Mouse (Mus musculus) kidney, embryonic 15.5 days (tissue): ENCODE measurements at regions not wholly inside any gene's neighbourhood (a gene's known extent, or its start where the extent isn't known, plus 50 kb on each side); places are given as distances from the start of the nearest gene placed in this dataset.

Experiments
- ATAC-seq: fragments of 200-750 bp; cut with Nextera tagmentation; replicated peaks from 2 replicates; pipeline ENCODE4 v1.8.0; 2017; ENCODE audit warnings: moderate TSS enrichment; ENCODE audit not compliant: low FRiP score
- H3K27ac ChIP-seq: fragments of 300-500 bp; sonication (generic); 2 replicates; pipeline ENCODE4 v1.5.1; 2015; ENCODE audit warnings: mild to moderate bottlenecking, inconsistent platforms
- H3K27me3 ChIP-seq: fragments of 300-500 bp; sonication (generic); 2 replicates; pipeline ENCODE4 v1.6.1; 2015; ENCODE audit warnings: inconsistent platforms
- H3K36me3 ChIP-seq: fragments of 300-500 bp; sonication (generic); 2 replicates; pipeline ENCODE4 v1.6.1; 2015; ENCODE audit warnings: inconsistent platforms
- H3K4me1 ChIP-seq: fragments of 300-500 bp; sonication (generic); 2 replicates; pipeline ENCODE4 v1.6.1; 2015; ENCODE audit warnings: inconsistent platforms
- H3K4me2 ChIP-seq: fragments of 300-500 bp; sonication (generic); 2 replicates; pipeline ENCODE4 v1.6.1; 2015; ENCODE audit warnings: moderate library complexity, mild to moderate bottlenecking, inconsistent platforms
- H3K4me3 ChIP-seq: fragments of 300-500 bp; sonication (generic); replicated peaks from 2 replicates; pipeline ENCODE4 v1.5.1; 2015; ENCODE audit warnings: mild to moderate bottlenecking, inconsistent platforms
- H3K9ac ChIP-seq: fragments of 300-500 bp; sonication (generic); 2 replicates; pipeline ENCODE4 v1.6.1; 2015; ENCODE audit warnings: mild to moderate bottlenecking, inconsistent platforms
- H3K9me3 ChIP-seq: fragments of 300-500 bp; sonication (generic); replicated peaks from 2 replicates; pipeline ENCODE4 v1.6.1; 2016; ENCODE audit warnings: inconsistent platforms
- WGBS: fragments of 180-500 bp; shearing (Covaris S2); methylation state at CpG from one replicate; pipeline ENCODE4 v1.1.7; 2015; ENCODE audit warnings: mixed read lengths; 5-methylcytosine and 5-hydroxymethylcytosine counted together

DNA sequence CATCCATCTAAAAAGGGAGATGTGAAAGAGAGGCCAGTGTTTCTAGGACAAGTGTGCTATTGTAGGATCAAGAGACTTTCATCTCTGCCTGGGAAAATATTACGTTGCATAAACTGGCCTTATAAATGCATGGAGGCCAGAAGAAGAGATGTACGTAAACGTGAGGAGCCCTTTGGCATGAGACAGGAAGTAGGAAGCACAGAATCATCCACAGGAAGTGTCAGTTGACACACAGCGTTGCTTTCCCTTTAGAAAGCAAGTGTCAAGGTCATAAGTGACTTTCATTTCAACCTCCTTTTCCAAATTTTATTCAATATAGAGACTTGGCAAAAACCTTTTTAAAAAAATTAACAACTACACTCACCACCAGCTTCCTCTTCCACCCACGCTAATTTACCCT is 175.2 kb downstream of the Klf7 start:
- no peaks in the 10 kb centered on the region for H3K4me1 ChIP-seq
- H3K36me3 ChIP-seq = no peaks in the 10 kb centered on the region
- no peak for ATAC-seq
- no peak overlapping the region for H3K4me2 ChIP-seq
- no peak overlapping the region for H3K27ac ChIP-seq
- no peak overlapping the region for H3K4me3 ChIP-seq
- H3K27me3 ChIP-seq = no peaks in the 10 kb centered on the region
- H3K9ac ChIP-seq = no peak overlapping the region
- no peaks in the 10 kb centered on the region for H3K9me3 ChIP-seq
- WGBS = 66% methylated on average over 5 of the region's 5 CpGs

DNA sequence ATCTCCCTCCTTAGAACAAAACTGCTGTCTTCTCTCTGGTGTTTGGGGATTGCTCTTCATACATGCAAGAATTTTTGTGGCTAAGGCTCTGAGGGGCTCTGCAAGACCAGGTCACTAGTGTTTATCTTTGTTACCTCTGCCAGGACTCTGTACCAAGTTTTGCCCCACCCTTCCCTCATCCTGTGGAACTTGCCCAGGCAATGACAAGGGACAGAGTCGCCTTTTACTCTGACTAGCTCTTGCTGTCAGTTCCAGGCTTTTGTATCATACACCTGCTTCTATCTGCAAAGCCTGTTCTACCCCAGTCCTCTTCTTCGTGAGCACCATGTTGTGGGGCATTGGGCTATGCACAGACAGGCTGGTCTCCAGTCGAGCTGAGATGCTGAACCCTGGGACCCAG is 175.7 kb upstream of the 4933402D24Rik start:
- no peak overlapping the region for H3K4me3 ChIP-seq
- no peak for ATAC-seq
- H3K27ac ChIP-seq = no peak overlapping the region
- no peak overlapping the region for H3K4me2 ChIP-seq
- no peaks in the 10 kb centered on the region for H3K4me1 ChIP-seq
- WGBS = 39% methylated on average over 3 of the region's 3 CpGs
- H3K9ac ChIP-seq = no peak overlapping the region
- H3K27me3 ChIP-seq = no peaks in the 10 kb centered on the region
- H3K36me3 ChIP-seq = no peaks in the 10 kb centered on the region
- H3K9me3 ChIP-seq = no peaks in the 10 kb centered on the region

DNA sequence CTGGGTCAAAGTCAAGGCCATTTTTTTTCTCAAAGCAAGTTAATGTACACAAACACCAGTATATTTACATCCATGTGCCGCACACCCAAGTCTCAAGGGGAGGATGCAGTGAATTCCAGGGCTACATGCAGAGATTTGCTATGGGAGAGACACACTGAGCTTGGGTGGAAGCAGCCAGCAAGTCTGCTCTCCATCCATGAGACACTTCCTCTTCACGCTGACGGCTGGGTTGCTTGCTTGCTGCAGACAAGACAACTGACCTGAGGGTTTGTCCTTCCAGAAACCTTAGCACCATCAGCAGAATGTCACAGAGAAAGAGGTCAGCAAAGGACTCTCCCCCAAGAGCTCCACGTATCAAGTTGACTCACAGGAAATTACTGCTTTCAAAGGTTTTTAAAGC is 169.3 kb upstream of the 4933402D24Rik start:
- Histone ChIP-seq H3K36me3 (no peaks in the 10 kb centered on the region), H3K9me3 (no peaks in the 10 kb centered on the region), H3K4me2 (no peak overlapping the region), H3K27me3 (no peaks in the 10 kb centered on the region), H3K4me3 (no peak overlapping the region), H3K27ac (no peak overlapping the region), H3K9ac (no peak overlapping the region), H3K4me1 (no peaks in the 10 kb centered on the region)
- WGBS = 34% methylated on average over 4 of the region's 4 CpGs
- no peak for ATAC-seq

DNA sequence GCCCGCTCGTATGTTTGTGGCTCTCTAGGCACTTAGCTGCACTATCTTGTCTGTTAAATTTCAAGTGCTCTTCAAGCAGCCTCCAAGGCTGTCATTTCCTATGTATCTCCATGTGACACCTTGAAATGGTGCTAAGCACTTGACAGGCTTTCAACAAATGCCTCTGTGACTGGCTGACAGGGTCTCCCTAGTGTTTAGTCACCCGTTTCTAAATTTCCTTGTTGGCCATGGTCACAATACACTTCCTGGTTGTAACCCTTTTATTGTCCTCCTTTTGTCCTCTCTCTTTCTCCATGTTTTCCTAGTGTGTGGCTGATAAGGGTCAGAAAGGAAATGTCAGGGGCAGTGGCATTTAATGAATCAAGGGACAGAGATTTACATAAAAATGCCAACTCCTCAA is 168.4 kb upstream of the 4933402D24Rik start:
- 64% methylated on average over 3 of the region's 3 CpGs for WGBS
- peaks cover 3% of the 10 kb centered on the region; the same call in 1 of the 2 replicates for H3K27me3 ChIP-seq
- no peak overlapping the region for H3K4me2 ChIP-seq
- no peaks in the 10 kb centered on the region for H3K36me3 ChIP-seq
- no peak overlapping the region for H3K4me3 ChIP-seq
- H3K9me3 ChIP-seq = no peaks in the 10 kb centered on the region
- H3K27ac ChIP-seq = no peak overlapping the region
- H3K4me1 ChIP-seq = no peaks in the 10 kb centered on the region
- no peak overlapping the region for H3K9ac ChIP-seq
- ATAC-seq = no peak

DNA sequence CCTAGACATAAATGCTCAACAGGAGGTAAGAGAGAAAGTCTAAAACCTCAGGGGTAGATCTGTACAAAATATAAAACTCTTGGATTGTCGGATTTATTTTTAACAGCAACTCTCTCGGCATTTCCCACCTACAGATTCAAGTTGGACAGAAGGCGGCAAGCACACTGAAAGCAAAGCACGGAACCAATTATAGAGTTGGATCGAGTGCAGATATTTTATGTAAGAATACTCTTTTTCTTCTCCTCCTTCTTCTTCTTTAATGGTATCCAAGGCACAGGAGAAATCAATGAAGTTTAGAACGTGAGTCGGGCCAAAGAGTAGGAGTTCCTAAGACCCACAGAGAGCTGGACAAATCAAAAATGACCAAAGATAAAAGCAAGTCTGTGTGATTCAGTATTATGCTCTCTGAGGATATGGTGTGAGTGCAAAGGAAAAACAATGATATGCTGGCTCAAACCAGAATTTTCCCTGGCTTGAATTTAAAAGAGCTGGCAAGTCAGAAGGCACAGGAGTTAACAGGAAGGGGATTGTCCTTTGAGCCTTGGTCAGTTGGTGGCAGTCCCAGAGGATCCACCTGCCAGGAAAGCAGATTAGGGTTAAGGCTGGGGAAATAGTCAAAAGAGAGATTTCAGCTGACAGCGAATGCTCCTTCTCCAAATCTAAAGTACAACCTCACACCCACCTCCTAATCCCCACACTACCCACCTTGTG is 165.7 kb upstream of the 4933402D24Rik start:
- WGBS = 88% methylated on average over 8 of the region's 8 CpGs
- Histone ChIP-seq H3K27ac (no peak overlapping the region), H3K9ac (no peak overlapping the region), H3K4me3 (no peak overlapping the region), H3K36me3 (no peaks in the 10 kb centered on the region), H3K4me2 (no peak overlapping the region), H3K27me3 (peaks cover 3% of the 10 kb centered on the region; the same call in 1 of the 2 replicates), H3K4me1 (no peaks in the 10 kb centered on the region), H3K9me3 (no peaks in the 10 kb centered on the region)
- ATAC-seq = no peak

DNA sequence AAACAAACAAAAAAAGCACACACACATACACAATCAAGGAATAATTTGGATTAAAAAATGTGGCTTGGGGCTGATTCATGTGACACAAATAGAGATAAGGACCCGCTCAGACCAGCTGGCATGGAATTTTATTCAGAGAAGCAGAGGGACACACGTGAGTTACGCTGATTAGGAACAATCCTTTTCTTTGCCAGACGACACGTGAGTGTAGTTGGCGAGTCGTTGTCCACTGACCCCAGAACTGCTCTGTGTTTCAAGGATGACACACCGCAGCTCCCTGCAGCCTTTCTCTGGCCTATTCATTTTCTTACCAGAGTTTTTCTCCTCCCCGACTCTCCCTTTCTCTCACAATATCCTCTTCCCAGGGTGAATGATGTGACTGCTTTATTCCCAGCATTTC is 163.4 kb upstream of the 4933402D24Rik start:
- no peak overlapping the region for H3K27ac ChIP-seq
- WGBS = 49% methylated on average over 9 of the region's 9 CpGs

DNA sequence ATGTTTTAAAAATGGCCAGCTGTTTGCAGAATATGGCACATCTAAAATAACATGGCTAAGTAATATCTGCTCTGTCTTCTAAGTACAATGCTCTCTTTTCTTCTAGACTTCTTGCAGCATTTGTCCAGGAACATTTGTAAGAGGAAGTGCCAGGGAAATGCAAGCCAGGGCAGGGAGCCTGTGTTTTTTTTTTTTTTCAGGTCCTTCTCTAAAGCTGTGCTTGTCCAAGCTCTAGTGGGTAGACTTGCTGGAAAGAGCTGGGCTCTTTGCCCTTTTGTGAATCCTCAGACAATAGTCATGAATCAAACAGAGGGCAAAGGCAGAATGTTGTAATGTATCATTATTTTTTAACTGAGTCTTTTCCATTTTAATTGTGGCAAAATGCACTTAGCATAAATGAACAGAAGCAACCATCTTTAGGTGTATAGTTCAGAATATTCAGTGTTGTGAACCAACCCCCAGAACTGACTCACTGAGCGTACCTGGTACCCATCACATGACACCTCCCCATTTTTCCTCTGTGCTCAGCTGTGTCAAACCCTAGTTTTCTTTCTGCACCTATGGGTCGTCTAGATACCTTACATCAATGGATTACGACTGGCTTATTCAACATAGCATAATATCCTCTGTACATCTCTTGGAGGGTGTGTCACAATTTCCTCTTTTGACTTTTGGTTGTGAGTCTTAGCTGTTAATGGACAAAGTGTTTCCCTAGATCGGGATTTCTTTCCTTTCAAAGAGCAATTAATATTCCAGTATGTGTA is 160.5 kb upstream of the 4933402D24Rik start:
- no peak overlapping the region for H3K9ac ChIP-seq
- 89% methylated on average over 4 of the region's 4 CpGs for WGBS
- H3K9me3 ChIP-seq = no peaks in the 10 kb centered on the region
- no peak overlapping the region for H3K4me2 ChIP-seq
- ATAC-seq = no peak
- H3K4me1 ChIP-seq = no peaks in the 10 kb centered on the region
- H3K36me3 ChIP-seq = no peaks in the 10 kb centered on the region
- no peak overlapping the region for H3K4me3 ChIP-seq
- no peak overlapping the region for H3K27ac ChIP-seq
- peaks cover 3% of the 10 kb centered on the region; the same call in 1 of the 2 replicates for H3K27me3 ChIP-seq

More for the DNA sequence above, 163.4 kb upstream of the 4933402D24Rik start:
- Histone ChIP-seq H3K9me3 (no peaks in the 10 kb centered on the region), H3K36me3 (no peaks in the 10 kb centered on the region), H3K4me2 (no peak overlapping the region), H3K27me3 (peaks cover 3% of the 10 kb centered on the region; the same call in 1 of the 2 replicates), H3K4me3 (no peak overlapping the region), H3K9ac (no peak overlapping the region), H3K4me1 (no peaks in the 10 kb centered on the region)
- no peak for ATAC-seq

DNA sequence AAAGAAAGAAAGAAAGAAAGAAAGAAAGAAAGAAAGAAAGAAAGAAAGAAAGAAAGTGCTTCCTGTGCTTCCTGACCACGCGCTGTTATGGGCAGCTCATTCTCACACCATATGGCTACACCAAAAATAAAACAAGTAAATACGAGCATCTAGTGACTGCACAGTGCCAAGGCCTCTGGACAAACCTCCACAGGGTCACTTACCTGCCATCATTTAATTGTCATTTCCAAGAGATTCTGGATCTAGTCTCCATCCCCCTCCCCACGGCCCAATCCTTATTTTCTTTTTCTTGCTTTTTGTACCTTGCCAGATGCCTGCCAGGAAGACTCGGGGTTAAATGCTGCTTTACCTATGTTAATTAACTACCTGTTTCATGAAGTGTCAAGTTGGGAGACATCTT is 159.8 kb upstream of the 4933402D24Rik start:
- Histone ChIP-seq H3K4me1 (no peaks in the 10 kb centered on the region), H3K4me3 (no peak overlapping the region), H3K9me3 (no peaks in the 10 kb centered on the region), H3K9ac (no peak overlapping the region), H3K27ac (no peak overlapping the region), H3K27me3 (peaks cover 3% of the 10 kb centered on the region; the same call in 1 of the 2 replicates), H3K36me3 (no peaks in the 10 kb centered on the region), H3K4me2 (no peak overlapping the region)
- ATAC-seq = no peak
- 87% methylated on average over 5 of the region's 5 CpGs for WGBS

DNA sequence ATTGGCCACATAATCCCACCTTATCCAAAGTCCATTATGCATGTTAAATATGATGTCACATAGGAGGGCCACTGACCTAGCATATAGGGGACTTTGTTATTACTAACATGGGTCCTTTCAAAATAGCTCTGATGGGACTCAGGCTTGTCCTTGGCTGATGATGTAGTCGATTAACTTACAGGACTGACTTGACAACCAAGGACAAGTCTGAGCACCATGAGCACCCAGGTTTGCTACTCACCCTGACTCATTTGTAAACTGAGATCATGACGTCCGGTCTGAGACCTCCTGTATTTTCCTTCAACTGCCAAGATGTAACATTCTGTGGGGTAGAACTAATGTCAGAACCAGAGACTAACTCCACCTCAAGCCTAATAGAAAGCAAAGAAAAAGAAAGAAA is 159.3 kb upstream of the 4933402D24Rik start:
- no peak for ATAC-seq
- H3K27ac ChIP-seq = no peak overlapping the region
- no peak overlapping the region for H3K4me3 ChIP-seq
- H3K27me3 ChIP-seq = peaks cover 3% of the 10 kb centered on the region; the same call in 1 of the 2 replicates
- H3K9me3 ChIP-seq = no peaks in the 10 kb centered on the region
- WGBS = 88% methylated on average over 3 of the region's 3 CpGs
- no peaks in the 10 kb centered on the region for H3K36me3 ChIP-seq
- no peak overlapping the region for H3K9ac ChIP-seq
- H3K4me1 ChIP-seq = no peaks in the 10 kb centered on the region
- H3K4me2 ChIP-seq = no peak overlapping the region

DNA sequence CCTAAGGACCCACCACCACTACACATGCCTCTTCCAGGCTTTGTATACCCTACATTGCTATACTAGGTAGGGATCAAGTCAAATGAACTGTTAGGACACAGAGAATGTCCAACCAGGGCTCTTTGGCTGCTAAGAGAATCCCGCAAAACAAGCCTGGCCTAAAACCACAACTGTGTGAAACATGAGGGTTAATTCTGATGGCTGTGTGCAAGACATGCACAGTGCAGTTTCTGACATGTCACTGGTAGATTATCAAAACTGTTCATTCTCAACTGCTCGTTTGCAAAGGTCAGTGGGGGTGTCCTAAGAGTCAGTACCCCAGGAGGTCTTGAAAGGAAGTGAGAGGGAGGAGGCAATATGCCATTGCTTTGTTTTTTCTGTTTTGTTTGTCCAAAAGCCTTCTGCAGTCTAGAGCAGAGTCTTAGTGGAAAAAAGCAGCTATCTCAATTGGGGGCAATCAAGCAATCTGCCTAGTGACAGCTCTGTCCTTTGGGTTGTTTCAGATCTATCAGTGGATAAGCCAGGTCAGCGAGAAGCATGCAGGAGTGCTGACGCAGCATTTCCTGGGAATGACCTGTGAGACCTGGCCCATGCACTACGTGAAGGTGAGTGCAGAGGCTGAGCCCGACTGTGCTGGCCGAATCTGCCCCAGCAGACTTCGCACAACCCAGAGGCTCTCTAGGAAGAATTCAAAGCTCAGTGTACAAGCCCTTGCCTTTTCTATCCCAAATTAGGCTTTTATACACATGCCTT is 151.3 kb upstream of the 4933402D24Rik start:
- no peak for ATAC-seq
- Histone ChIP-seq H3K27me3 (no peaks in the 10 kb centered on the region), H3K36me3 (no peaks in the 10 kb centered on the region), H3K27ac (no peak overlapping the region), H3K9ac (no peak overlapping the region), H3K4me3 (no peak overlapping the region), H3K4me1 (0 out of 2 replicates have a peak, but pooled peaks cover 2% of the 10 kb centered on the region), H3K4me2 (no peak overlapping the region), H3K9me3 (no peaks in the 10 kb centered on the region)
- WGBS = 35% methylated on average over 8 of the region's 8 CpGs

DNA sequence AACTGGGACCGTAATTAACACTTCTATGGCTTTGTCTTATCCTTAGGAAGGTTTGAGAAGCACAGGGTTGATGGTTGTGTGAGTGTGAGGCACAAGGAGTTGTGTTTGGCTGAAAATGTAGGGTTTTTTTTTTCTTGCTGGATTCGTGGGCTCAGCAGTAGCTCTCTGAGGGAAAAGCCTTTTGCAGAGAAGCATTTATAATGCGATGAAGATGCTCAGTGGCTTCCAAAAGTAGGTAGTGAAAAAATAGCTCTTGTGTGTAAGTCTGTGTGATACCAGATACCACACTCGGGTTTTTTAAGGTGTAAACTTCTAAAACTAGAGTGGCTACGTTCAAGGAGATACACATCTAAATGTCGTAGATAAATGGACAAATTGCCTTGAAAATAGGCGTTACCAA is 149.1 kb upstream of the 4933402D24Rik start:
- Histone ChIP-seq H3K4me3 (no peak overlapping the region), H3K9ac (no peak overlapping the region), H3K9me3 (no peaks in the 10 kb centered on the region), H3K27me3 (no peaks in the 10 kb centered on the region), H3K4me1 (0 out of 2 replicates have a peak, but pooled peaks cover 2% of the 10 kb centered on the region), H3K36me3 (no peaks in the 10 kb centered on the region), H3K27ac (no peak overlapping the region), H3K4me2 (no peak overlapping the region)
- ATAC-seq = no peak
- WGBS = 73% methylated on average over 7 of the region's 7 CpGs
